ENCODE assay signal across 9 mouse cellular contexts in the genomic region with DNA sequence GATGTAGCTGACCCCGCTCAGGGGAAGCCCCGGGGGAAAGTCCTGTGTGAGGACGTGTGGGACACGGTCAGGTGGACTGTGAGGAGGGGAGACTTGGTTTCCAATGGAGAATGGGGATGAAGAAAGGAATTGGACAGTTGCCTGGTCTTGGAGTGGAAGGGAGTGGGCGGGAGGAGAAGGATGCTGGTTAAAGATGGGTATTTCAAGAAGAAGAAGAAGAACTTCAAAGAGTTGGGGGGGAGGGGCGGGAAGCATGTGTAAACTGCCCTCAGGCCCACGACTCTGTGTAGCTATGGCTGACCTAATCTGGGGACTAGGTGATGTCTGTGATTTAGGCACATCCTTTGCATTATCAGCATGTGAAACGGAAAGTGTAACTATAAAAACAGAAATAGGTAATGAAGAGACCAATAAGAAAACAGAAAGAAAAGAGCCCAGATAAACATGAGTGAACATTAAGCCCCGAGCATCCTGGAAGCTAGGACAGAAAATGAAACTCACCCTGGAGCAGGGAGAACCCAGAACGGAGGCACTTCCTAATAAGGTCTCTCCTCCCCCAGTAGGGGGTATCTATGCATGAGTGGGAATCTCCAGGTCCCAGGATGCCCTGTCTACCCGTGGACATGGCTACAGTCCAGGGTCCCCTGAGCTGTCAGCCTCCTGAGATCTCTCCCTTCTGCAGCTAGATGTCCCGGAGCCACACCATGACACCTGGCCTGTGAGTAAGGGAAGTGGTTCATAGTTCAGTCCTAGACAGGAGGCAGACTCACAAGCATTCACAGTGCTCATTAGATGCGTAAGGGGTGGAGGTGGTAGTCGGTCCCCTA. TPM values are rescaled to one million over a fixed set of nuclear protein-coding genes. Genes with fewer than 3 reads are reported as not detected.
DNase-seq lines count a peak whose midpoint lies in the region; ATAC-seq and TF ChIP-seq lines count a peak whose summit lies in the region.
"Had no signal": no experiment of that assay in that cellular context is flagged by ENCODE, and none has a peak within 500 bp of the region (broad histone marks: within the 10 kb centered on the region; RNA-seq: fewer than 3 reads in every experiment).

No protein-coding gene starts in this region.

- DNase-seq in heart, embryonic 10.5 days (ENCODE audit: low spot score), result no peak
- DNase-seq in heart, postnatal 25 days (ENCODE audit: low spot score), result no peak
- DNase-seq in adrenal gland, postnatal 10 days, result no peak
- no peak for DNase-seq in layer of hippocampus, postnatal 25 days (ENCODE audit: extremely low spot score in 1 of 2, low spot score in 1 of 2)

- TF ChIP-seq CTCF in intestine, postnatal 0 days (IDR thresholded peaks at IDR 0.05; ENCODE audit: low read depth), result no peak

- peaks cover 44% of the 10 kb centered on the region for H3K4me1 ChIP-seq in heart, embryonic 10.5 days
- H3K4me1 ChIP-seq in megakaryocyte, embryonic 14.5 days, result peaks cover 55% of the 10 kb centered on the region
- 0 out of 2 replicates have a peak, but pooled peaks cover 4% of the 10 kb centered on the region for H3K4me1 ChIP-seq in intestine, postnatal 0 days (replicated peaks; ENCODE audit: control insufficient read depth, insufficient read depth, low read length)
- peaks cover 16% of the 10 kb centered on the region for H3K4me1 ChIP-seq in stomach, embryonic 15.5 days

- no peaks in the 10 kb centered on the region for H3K27me3 ChIP-seq in heart, embryonic 10.5 days (ENCODE audit: insufficient read depth, poor library complexity, severe bottlenecking)
- peaks cover 28% of the 10 kb centered on the region for H3K27me3 ChIP-seq in megakaryocyte, embryonic 14.5 days (replicated peaks)
- no peaks in the 10 kb centered on the region for H3K27me3 ChIP-seq in intestine, postnatal 0 days (replicated peaks; ENCODE audit: control insufficient read depth, insufficient read depth, low read length)
- no peaks in the 10 kb centered on the region for H3K27me3 ChIP-seq in stomach, embryonic 15.5 days (replicated peaks)

- H3K27ac ChIP-seq in heart, embryonic 10.5 days, result peak overlapping the region; percentile 85
- no peak overlapping the region for H3K27ac ChIP-seq in intestine, postnatal 0 days (ENCODE audit: low read depth, low read length)
- H3K27ac ChIP-seq in stomach, embryonic 15.5 days, result no peak overlapping the region

- no peak for ATAC-seq in megakaryocyte, adult 5-6 weeks (ENCODE audit: poor library complexity, severe bottlenecking)
- ATAC-seq in intestine, postnatal 0 days, result 0 out of 2 replicates have a peak, but pooled peaks have one; percentile 31
- 0 out of 2 replicates have a peak, but pooled peaks have one; percentile 6 for ATAC-seq in stomach, embryonic 15.5 days (ENCODE audit: insufficient read depth, low FRiP score, low read depth)

- peak overlapping the region; percentile 82 for H3K4me2 ChIP-seq in intestine, postnatal 0 days (replicated peaks; ENCODE audit: low read depth)
- peak overlapping the region; percentile 83 for H3K4me2 ChIP-seq in stomach, embryonic 15.5 days

- H3K36me3 ChIP-seq in heart, embryonic 10.5 days, result no peaks in the 10 kb centered on the region
- peaks cover 4% of the 10 kb centered on the region for H3K36me3 ChIP-seq in megakaryocyte, embryonic 14.5 days (replicated peaks; ENCODE audit: low read length)
- no peaks in the 10 kb centered on the region for H3K36me3 ChIP-seq in intestine, postnatal 0 days (ENCODE audit: control insufficient read depth, insufficient read depth)
- no peaks in the 10 kb centered on the region for H3K36me3 ChIP-seq in stomach, embryonic 15.5 days

- WGBS in heart, embryonic 10.5 days, result 51% methylated on average over 14 of the region's 14 CpGs
- 56% methylated on average over 14 of the region's 14 CpGs for WGBS in intestine, postnatal 0 days
- 50% methylated on average over 14 of the region's 14 CpGs for WGBS in stomach, embryonic 15.5 days

- no peaks in the 10 kb centered on the region for H3K9me3 ChIP-seq in heart, embryonic 10.5 days
- no peaks in the 10 kb centered on the region for H3K9me3 ChIP-seq in megakaryocyte, embryonic 14.5 days
- no peaks in the 10 kb centered on the region for H3K9me3 ChIP-seq in intestine, postnatal 0 days (ENCODE audit: control insufficient read depth)
- H3K9me3 ChIP-seq in stomach, embryonic 15.5 days, result no peaks in the 10 kb centered on the region

- intact Hi-C loops in heart, postnatal 25 days (cut with DNase I), result loop anchor here (5.0 kb wide), 2 partner anchors 60 to 175 kb away; a partner anchor contains a TSS

- H3K9ac ChIP-seq in intestine, postnatal 0 days (ENCODE audit: low read depth, low read length), result no peak overlapping the region
- H3K9ac ChIP-seq in stomach, embryonic 15.5 days, result no peak overlapping the region

- H3K4me3 ChIP-seq in heart, embryonic 10.5 days, result peak overlapping the region; percentile 60
- H3K4me3 ChIP-seq in megakaryocyte, embryonic 14.5 days (replicated peaks), result peak overlapping the region; percentile 92
- peak overlapping the region; percentile 54 for H3K4me3 ChIP-seq in intestine, postnatal 0 days (ENCODE audit: low read depth, low read length)
- H3K4me3 ChIP-seq in stomach, embryonic 15.5 days (replicated peaks), result peak overlapping the region; percentile 45

RNA-seq across cellular contexts. Expression of a gene that starts 0.4 kb away (rescaled TPM):
- polyA plus RNA-seq in heart, embryonic 10.5 days (2016; fragmentation: Nextera tagmentation; extraction: Ambion mirVana), result 2.6 and 3.0 TPM in 2 replicates
- total RNA-seq in heart, postnatal 25 days (2021), result 10 to 100 TPM in 1 of 2 experiments, 1 to 10 TPM in 1; 8.2 to 10.4 TPM
- polyA plus RNA-seq in megakaryocyte, embryonic 14.5 days (2012; ENCODE audit: insufficient read depth, low replicate concordance), result 1.6 TPM in 1 of 2 replicates, not detected in the other
- total RNA-seq in megakaryocyte, adult 5-6 weeks (2015), result 3.7 and 8.9 TPM in 2 replicates
- total RNA-seq in megakaryocyte, adult 5-6 weeks (2017), result 4.3 and 11.1 TPM in 2 replicates
- 2.7 and 3.8 TPM in 2 replicates for polyA plus RNA-seq in intestine, postnatal 0 days (2015; fragmentation: Nextera tagmentation; extraction: Ambion mirVana)
- polyA plus RNA-seq in stomach, embryonic 15.5 days (2015; fragmentation: Nextera tagmentation; extraction: Ambion mirVana), result 2.5 TPM in 2 replicates
- 1 to 10 TPM; 3.4 to 4.8 TPM for total RNA-seq in adrenal gland, postnatal 10 days (2021)
- total RNA-seq in layer of hippocampus, postnatal 25 days (2021), result 1 to 10 TPM in 1 of 2 experiments, under 1 TPM in 1; 0.89 to 1.0 TPM

RNA-seq across cellular contexts. Expression of a gene that starts 38.7 kb away (rescaled TPM):
- 0.40 TPM in 1 of 2 replicates, not detected in the other for polyA plus RNA-seq in heart, embryonic 10.5 days (2016; fragmentation: Nextera tagmentation; extraction: Ambion mirVana)
- under 1 TPM in 1 of 2 experiments, not detected in 1; 0.78 TPM for total RNA-seq in heart, postnatal 25 days (2021)
- polyA plus RNA-seq in megakaryocyte, embryonic 14.5 days (2012; ENCODE audit: insufficient read depth, low replicate concordance), result 7.6 TPM in 1 of 2 replicates, not detected in the other
- 1,347 and 1,763 TPM in 2 replicates for total RNA-seq in megakaryocyte, adult 5-6 weeks (2015)
- total RNA-seq in megakaryocyte, adult 5-6 weeks (2017), result 1,568 and 2,380 TPM in 2 replicates
- 8.3 and 14.1 TPM in 2 replicates for polyA plus RNA-seq in intestine, postnatal 0 days (2015; fragmentation: Nextera tagmentation; extraction: Ambion mirVana)
- 22.6 and 32.0 TPM in 2 replicates for polyA plus RNA-seq in stomach, embryonic 15.5 days (2015; fragmentation: Nextera tagmentation; extraction: Ambion mirVana)
- 10 to 100 TPM; 14.8 to 15.6 TPM for total RNA-seq in adrenal gland, postnatal 10 days (2021)
- total RNA-seq in layer of hippocampus, postnatal 25 days (2021), result under 1 TPM in 1 of 2 experiments, not detected in 1; 0.34 TPM
- polyA plus RNA-seq: testis, adult 2 months had no signal

RNA-seq across cellular contexts. Expression of a gene that starts 59.6 kb away (rescaled TPM):
- polyA plus RNA-seq in heart, embryonic 10.5 days (2016; fragmentation: Nextera tagmentation; extraction: Ambion mirVana), result 50.9 and 51.3 TPM in 2 replicates
- 10 to 100 TPM; 82.4 to 91.7 TPM for total RNA-seq in heart, postnatal 25 days (2021)
- 28.3 and 112 TPM in 2 replicates for polyA plus RNA-seq in megakaryocyte, embryonic 14.5 days (2012; ENCODE audit: insufficient read depth, low replicate concordance)
- total RNA-seq in megakaryocyte, adult 5-6 weeks (2015), result 77.9 and 85.2 TPM in 2 replicates
- 137 and 138 TPM in 2 replicates for total RNA-seq in megakaryocyte, adult 5-6 weeks (2017)
- 45.1 and 46.1 TPM in 2 replicates for polyA plus RNA-seq in intestine, postnatal 0 days (2015; fragmentation: Nextera tagmentation; extraction: Ambion mirVana)
- 37.3 and 38.7 TPM in 2 replicates for polyA plus RNA-seq in stomach, embryonic 15.5 days (2015; fragmentation: Nextera tagmentation; extraction: Ambion mirVana)
- total RNA-seq in adrenal gland, postnatal 10 days (2021), result 10 to 100 TPM; 41.7 to 50.1 TPM
- total RNA-seq in layer of hippocampus, postnatal 25 days (2021), result 10 to 100 TPM; 29.7 to 37.0 TPM

Comparison
In these comparisons a context has a peak if more than half of its experiments do, and no peak if none do; other contexts are left out.
1. RNA of a gene that starts 38.7 kb away (total RNA-seq): 1,347 to 2,380 TPM in megakaryocyte, adult 5-6 weeks; 14.8 to 15.6 TPM in adrenal gland, postnatal 10 days, 0.78 TPM in heart, postnatal 25 days and 0.34 TPM in layer of hippocampus, postnatal 25 days; every median in the first group is over 10 times any median in the second.
2. Peak in every context shown above with its lines, with median percentiles within 50 percentile points of each other: H3K4me3 ChIP-seq.